Mouse (Mus musculus): ENCODE results near the gene Eml6. TPM values are rescaled to one million over a fixed set of nuclear protein-coding genes. Genes with fewer than 3 reads are reported as not detected.
A peak's percentile ranks its signal among the peaks of the same experiment; 100 is the strongest.

Gene Eml6
- polyA plus RNA-seq, 1 experiment from 2014 or later = 0.53 TPM

DNA sequence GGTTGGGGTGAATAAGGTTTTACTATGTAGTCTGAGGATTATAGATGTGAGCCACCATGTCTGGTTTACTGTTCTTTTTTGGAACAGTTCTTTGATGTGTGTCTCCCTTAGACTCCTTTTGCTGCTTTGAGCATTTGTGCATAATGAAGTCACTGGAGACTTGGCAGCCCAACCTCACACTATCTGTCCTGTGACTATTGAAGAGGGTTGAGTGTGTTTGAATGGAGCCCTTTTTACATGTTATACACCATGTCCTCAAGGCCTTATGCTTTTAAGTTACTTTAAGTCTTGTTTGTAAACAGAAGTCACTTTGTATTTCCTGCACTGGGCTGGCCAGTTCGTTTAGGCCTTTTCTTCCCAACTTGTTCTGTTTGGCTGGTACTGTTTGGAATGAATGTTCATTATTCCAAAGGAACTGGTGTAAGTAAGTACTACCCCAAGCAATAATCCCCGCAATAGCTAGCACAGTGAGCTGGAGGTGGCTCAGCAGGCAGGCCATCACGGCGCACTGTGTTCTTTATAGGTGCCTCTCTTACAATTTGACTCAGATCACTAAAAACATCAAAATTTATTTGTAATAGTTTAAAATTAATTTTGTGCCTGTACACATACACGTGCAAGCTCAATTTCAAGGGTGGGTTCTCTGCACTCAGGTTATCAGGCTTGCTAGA is 280.9 kb downstream of the Eml6 start:
- Histone ChIP-seq H3K9me3 (ENCODE audit: control insufficient read depth, low read length) (no peaks in the 10 kb centered on the region), H3K27ac (ENCODE audit: low read depth, low read length) (no peak overlapping the region), H3K36me3 (ENCODE audit: control insufficient read depth, insufficient read depth, low read length) (peaks cover 57% of the 10 kb centered on the region), H3K27me3 (ENCODE audit: control insufficient read depth, insufficient read depth, low read length) (no peaks in the 10 kb centered on the region), H3K9ac (ENCODE audit: low read depth, low read length) (no peak overlapping the region), H3K4me2 (replicated peaks; ENCODE audit: low read depth, low read length) (no peak overlapping the region), H3K4me1 (ENCODE audit: control insufficient read depth, insufficient read depth, low read length) (no peaks in the 10 kb centered on the region), H3K4me3 (ENCODE audit: low read length) (no peak overlapping the region)
- WGBS = 93% methylated on average over 5 of the region's 5 CpGs
- ATAC-seq (ENCODE audit: low FRiP score, low TSS enrichment) = no peak

DNA sequence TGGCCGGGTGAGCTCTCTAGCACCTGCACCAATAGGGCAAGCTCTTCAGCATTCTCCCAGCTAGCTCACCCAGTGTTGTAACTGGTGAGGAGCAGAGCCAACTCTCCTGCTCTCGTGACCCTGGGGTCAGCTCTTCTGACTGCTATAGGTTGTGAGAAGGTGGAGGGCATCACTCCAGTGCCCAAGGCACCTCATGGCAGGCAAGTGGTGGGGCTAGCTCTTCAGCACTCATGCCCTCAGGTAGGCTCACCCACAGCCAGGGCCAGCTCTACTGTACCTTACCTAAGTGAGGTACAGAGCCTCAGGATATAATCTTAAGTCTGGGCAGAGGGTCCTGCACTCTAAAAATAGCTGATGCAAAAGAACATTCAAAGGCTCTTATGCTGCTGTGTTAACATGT is 286.1 kb downstream of the Eml6 start:
- H3K9ac ChIP-seq (ENCODE audit: low read depth, low read length) = no peak overlapping the region
- no peaks in the 10 kb centered on the region for H3K9me3 ChIP-seq (ENCODE audit: control insufficient read depth, low read length)
- H3K36me3 ChIP-seq (ENCODE audit: control insufficient read depth, insufficient read depth, low read length) = peaks cover 38% of the 10 kb centered on the region
- no peaks in the 10 kb centered on the region for H3K27me3 ChIP-seq (ENCODE audit: control insufficient read depth, insufficient read depth, low read length)
- 89% methylated on average over 2 of the region's 2 CpGs for WGBS
- H3K4me1 ChIP-seq (ENCODE audit: control insufficient read depth, insufficient read depth, low read length) = no peaks in the 10 kb centered on the region
- H3K4me3 ChIP-seq (ENCODE audit: low read length) = no peak overlapping the region
- no peak overlapping the region for H3K4me2 ChIP-seq (replicated peaks; ENCODE audit: low read depth, low read length)
- H3K27ac ChIP-seq (ENCODE audit: low read depth, low read length) = no peak overlapping the region
- ATAC-seq (ENCODE audit: low FRiP score, low TSS enrichment) = no peak

DNA sequence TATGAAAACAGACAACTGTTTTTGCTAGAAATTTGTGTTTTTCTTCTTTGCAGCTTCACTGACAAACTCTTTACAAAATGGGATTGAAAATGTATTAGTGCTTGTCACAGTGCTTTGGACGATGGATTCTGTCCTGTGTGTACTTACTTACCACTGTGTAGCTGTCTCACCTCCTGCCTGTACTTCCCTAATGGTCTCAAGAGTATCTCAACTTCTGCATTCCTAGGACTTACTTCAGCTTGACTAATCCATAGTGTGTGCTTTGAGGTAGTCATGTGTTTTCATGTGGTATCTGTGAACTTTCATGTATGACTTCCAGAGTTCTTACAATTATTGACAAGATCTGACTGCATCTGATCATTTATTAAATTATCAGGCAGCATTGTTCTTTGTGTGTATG is 297.9 kb downstream of the Eml6 start:
- Histone ChIP-seq H3K9ac (ENCODE audit: low read depth, low read length) (no peak overlapping the region), H3K4me3 (ENCODE audit: low read length) (no peak overlapping the region), H3K27me3 (ENCODE audit: control insufficient read depth, insufficient read depth, low read length) (no peaks in the 10 kb centered on the region), H3K4me1 (ENCODE audit: control insufficient read depth, insufficient read depth, low read length) (no peaks in the 10 kb centered on the region), H3K9me3 (ENCODE audit: control insufficient read depth, low read length) (no peaks in the 10 kb centered on the region; the same call in 1 of the 2 replicates), H3K4me2 (replicated peaks; ENCODE audit: low read depth, low read length) (no peak overlapping the region), H3K27ac (ENCODE audit: low read depth, low read length) (no peak overlapping the region), H3K36me3 (ENCODE audit: control insufficient read depth, insufficient read depth, low read length) (no peaks in the 10 kb centered on the region)
- 84% methylated on average over 1 of the region's 1 CpGs for WGBS
- no peak for ATAC-seq (ENCODE audit: low FRiP score, low TSS enrichment)

DNA sequence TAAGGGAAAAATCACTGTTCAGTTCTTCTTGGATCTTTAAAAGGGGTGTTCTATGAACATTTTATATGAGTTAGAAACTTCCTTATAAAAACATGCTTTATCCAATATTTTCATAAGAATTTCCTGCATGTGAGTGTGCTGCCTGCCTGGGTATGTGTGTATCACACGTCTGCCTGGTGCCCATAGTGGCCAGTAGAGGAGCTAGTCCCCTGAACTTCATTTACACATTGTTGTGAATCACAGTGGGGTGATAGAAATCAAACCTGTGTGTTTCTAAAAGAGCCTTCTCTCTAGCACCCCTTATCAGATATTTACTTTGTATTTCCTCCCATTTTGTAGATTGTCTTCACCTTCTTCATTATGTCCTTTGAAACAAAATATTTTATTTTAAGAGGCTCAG is 300.2 kb downstream of the Eml6 start:
- H3K4me1 ChIP-seq (ENCODE audit: control insufficient read depth, insufficient read depth, low read length) = no peaks in the 10 kb centered on the region
- no peaks in the 10 kb centered on the region; the same call in 1 of the 2 replicates for H3K9me3 ChIP-seq (ENCODE audit: control insufficient read depth, low read length)
- 82% methylated on average over 1 of the region's 1 CpGs for WGBS
- no peaks in the 10 kb centered on the region for H3K27me3 ChIP-seq (ENCODE audit: control insufficient read depth, insufficient read depth, low read length)
- no peak for ATAC-seq (ENCODE audit: low FRiP score, low TSS enrichment)
- H3K4me2 ChIP-seq (replicated peaks; ENCODE audit: low read depth, low read length) = no peak overlapping the region
- H3K27ac ChIP-seq (ENCODE audit: low read depth, low read length) = no peak overlapping the region
- H3K4me3 ChIP-seq (ENCODE audit: low read length) = no peak overlapping the region
- 0 out of 2 replicates have a peak, but pooled peaks cover 3% of the 10 kb centered on the region for H3K36me3 ChIP-seq (ENCODE audit: control insufficient read depth, insufficient read depth, low read length)
- no peak overlapping the region for H3K9ac ChIP-seq (ENCODE audit: low read depth, low read length)

DNA sequence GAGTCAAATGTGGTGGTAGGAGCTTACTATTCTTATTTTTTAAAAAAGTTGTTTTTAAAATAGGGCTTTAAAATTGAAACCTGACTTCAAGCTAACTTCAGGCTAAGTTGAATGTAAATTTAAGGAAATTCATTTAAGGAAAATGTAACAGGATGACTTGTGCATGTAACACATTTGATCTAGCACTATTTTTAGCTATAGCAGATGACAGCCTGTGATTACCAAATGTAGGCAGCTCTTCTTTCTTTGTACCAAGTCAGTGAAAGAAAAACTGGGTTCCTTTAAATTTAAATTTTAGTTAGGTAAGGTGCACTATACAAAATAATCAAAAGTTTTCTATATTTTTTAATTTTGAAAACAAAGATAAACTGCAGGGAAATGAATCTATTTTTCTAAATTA is 300.7 kb downstream of the Eml6 start:
- 0 out of 2 replicates have a peak, but pooled peaks cover 3% of the 10 kb centered on the region for H3K36me3 ChIP-seq (ENCODE audit: control insufficient read depth, insufficient read depth, low read length)
- no peaks in the 10 kb centered on the region for H3K4me1 ChIP-seq (ENCODE audit: control insufficient read depth, insufficient read depth, low read length)
- no peak overlapping the region for H3K4me3 ChIP-seq (ENCODE audit: low read length)
- no peak overlapping the region for H3K27ac ChIP-seq (ENCODE audit: low read depth, low read length)
- H3K9me3 ChIP-seq (ENCODE audit: control insufficient read depth, low read length) = no peaks in the 10 kb centered on the region; the same call in 1 of the 2 replicates
- no peak for ATAC-seq (ENCODE audit: low FRiP score, low TSS enrichment)
- no peak overlapping the region for H3K4me2 ChIP-seq (replicated peaks; ENCODE audit: low read depth, low read length)
- H3K9ac ChIP-seq (ENCODE audit: low read depth, low read length) = no peak overlapping the region
- H3K27me3 ChIP-seq (ENCODE audit: control insufficient read depth, insufficient read depth, low read length) = no peaks in the 10 kb centered on the region

DNA sequence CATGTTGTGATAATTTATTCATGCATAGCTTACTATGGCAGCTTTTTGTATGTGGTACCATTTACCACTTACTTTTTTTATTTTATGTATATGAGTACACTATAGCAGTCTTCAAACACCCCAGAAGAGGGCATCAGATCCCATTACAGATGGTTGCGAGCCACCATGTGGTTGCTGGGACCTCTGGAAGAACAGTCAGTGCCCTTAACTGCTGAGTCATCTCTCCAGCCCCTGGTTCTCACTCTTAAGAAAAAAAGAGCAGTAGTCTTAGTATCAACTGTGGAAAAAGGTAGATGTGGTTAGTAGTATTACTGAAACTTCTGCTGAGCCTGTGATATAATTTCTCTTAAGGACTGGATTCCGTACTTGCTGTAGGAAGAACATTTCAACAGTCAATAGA is 301.6 kb downstream of the Eml6 start:
- 94% methylated on average over 2 of the region's 2 CpGs for WGBS
- no peaks in the 10 kb centered on the region; the same call in 1 of the 2 replicates for H3K9me3 ChIP-seq (ENCODE audit: control insufficient read depth, low read length)

DNA sequence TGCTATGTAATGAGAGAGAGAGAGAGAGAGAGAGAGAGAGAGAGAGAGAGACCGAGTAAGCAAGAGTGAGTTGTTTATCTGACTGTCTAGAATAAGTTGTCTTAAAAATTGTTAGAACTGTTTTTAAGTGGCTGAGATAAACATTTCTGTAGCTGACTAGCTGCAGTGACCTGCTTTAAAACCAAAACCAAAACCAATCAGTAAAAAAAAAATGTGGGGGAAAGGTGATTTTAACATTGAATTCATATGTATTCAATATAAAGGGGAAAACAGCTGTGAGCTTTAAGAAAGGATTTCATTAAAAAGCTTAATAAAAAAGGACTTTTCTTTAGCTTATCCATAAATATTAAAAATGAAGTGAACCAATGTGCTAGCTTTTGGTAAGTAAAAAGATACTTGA is 306.2 kb downstream of the Eml6 start:
- WGBS = 74% methylated on average over 1 of the region's 1 CpGs
- H3K4me1 ChIP-seq (ENCODE audit: control insufficient read depth, insufficient read depth, low read length) = peaks cover 6% of the 10 kb centered on the region; the same call in 1 of the 2 replicates
- no peak overlapping the region for H3K9ac ChIP-seq (ENCODE audit: low read depth, low read length)
- H3K9me3 ChIP-seq (ENCODE audit: control insufficient read depth, low read length) = no peaks in the 10 kb centered on the region
- H3K27ac ChIP-seq (ENCODE audit: low read depth, low read length) = no peak overlapping the region
- H3K4me2 ChIP-seq (replicated peaks; ENCODE audit: low read depth, low read length) = no peak overlapping the region
- no peak for ATAC-seq (ENCODE audit: low FRiP score, low TSS enrichment)
- no peaks in the 10 kb centered on the region for H3K27me3 ChIP-seq (ENCODE audit: control insufficient read depth, insufficient read depth, low read length)
- no peak overlapping the region for H3K4me3 ChIP-seq (ENCODE audit: low read length)
- 0 out of 2 replicates have a peak, but pooled peaks cover 3% of the 10 kb centered on the region for H3K36me3 ChIP-seq (ENCODE audit: control insufficient read depth, insufficient read depth, low read length)

More for the DNA sequence above, 301.6 kb downstream of the Eml6 start:
- H3K4me1 ChIP-seq (ENCODE audit: control insufficient read depth, insufficient read depth, low read length) = no peaks in the 10 kb centered on the region
- no peak overlapping the region for H3K4me2 ChIP-seq (replicated peaks; ENCODE audit: low read depth, low read length)
- no peaks in the 10 kb centered on the region for H3K27me3 ChIP-seq (ENCODE audit: control insufficient read depth, insufficient read depth, low read length)
- 0 out of 2 replicates have a peak, but pooled peaks cover 3% of the 10 kb centered on the region for H3K36me3 ChIP-seq (ENCODE audit: control insufficient read depth, insufficient read depth, low read length)
- no peak overlapping the region for H3K9ac ChIP-seq (ENCODE audit: low read depth, low read length)
- no peak overlapping the region for H3K4me3 ChIP-seq (ENCODE audit: low read length)
- H3K27ac ChIP-seq (ENCODE audit: low read depth, low read length) = no peak overlapping the region
- no peak for ATAC-seq (ENCODE audit: low FRiP score, low TSS enrichment)

DNA sequence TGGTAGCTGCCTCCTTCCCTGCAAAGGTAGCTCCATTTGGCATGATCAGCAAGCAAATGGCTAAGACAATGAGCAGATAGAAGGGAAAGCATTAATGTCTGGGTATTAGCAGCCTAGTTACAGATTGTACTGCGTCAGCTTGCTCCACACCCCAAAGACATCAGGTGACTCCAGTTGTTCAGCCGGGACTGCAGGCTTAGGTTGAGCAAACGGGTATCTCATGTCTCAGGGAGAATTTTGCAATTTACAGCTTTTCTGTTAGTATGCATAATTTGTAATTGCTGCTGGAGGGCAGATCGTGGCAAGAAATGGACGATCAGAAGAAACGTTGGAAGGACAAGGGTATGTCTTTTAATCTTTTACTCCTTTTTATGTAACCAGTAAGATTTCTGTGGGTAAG is 307.3 kb downstream of the Eml6 start:
- Histone ChIP-seq H3K4me1 (ENCODE audit: control insufficient read depth, insufficient read depth, low read length) (peaks cover 6% of the 10 kb centered on the region; the same call in 1 of the 2 replicates), H3K27me3 (ENCODE audit: control insufficient read depth, insufficient read depth, low read length) (no peaks in the 10 kb centered on the region), H3K9ac (ENCODE audit: low read depth, low read length) (peak overlapping the region; percentile 23; the same call in 1 of the 2 replicates), H3K9me3 (ENCODE audit: control insufficient read depth, low read length) (no peaks in the 10 kb centered on the region), H3K4me2 (replicated peaks; ENCODE audit: low read depth, low read length) (no peak overlapping the region), H3K4me3 (ENCODE audit: low read length) (no peak overlapping the region), H3K27ac (ENCODE audit: low read depth, low read length) (no peak overlapping the region), H3K36me3 (ENCODE audit: control insufficient read depth, insufficient read depth, low read length) (0 out of 2 replicates have a peak, but pooled peaks cover 4% of the 10 kb centered on the region)
- no peak for ATAC-seq (ENCODE audit: low FRiP score, low TSS enrichment)
- WGBS = 41% methylated on average over 6 of the region's 6 CpGs

DNA sequence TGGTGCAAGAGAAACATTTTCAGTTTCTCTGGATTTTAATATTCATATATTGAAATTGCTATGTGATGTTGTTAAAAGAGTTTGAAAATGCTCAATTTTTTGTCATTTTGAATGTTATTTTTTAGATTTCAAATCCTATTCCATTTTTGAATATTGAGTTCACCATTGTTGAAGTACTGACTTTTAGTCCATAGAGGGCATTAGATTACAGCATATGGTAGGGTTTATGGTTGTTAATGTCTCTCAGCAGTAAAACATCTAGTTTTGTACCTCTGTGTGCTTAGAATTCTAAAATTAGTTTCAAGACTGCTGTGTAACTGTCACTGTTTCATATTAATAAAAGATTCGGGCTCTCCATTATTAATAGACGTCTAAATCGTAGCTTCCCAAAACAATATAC is 310.3 kb downstream of the Eml6 start:
- ATAC-seq (ENCODE audit: low FRiP score, low TSS enrichment) = no peak

More for the DNA sequence above, 310.3 kb downstream of the Eml6 start:
- WGBS = 93% methylated on average over 3 of the region's 3 CpGs
- H3K27me3 ChIP-seq (ENCODE audit: control insufficient read depth, insufficient read depth, low read length) = no peaks in the 10 kb centered on the region
- no peak overlapping the region for H3K4me3 ChIP-seq (ENCODE audit: low read length)
- no peak overlapping the region for H3K4me2 ChIP-seq (replicated peaks; ENCODE audit: low read depth, low read length)
- no peak overlapping the region for H3K9ac ChIP-seq (ENCODE audit: low read depth, low read length)
- no peak overlapping the region for H3K27ac ChIP-seq (ENCODE audit: low read depth, low read length)
- H3K4me1 ChIP-seq (ENCODE audit: control insufficient read depth, insufficient read depth, low read length) = peaks cover 6% of the 10 kb centered on the region; the same call in 1 of the 2 replicates
- 0 out of 2 replicates have a peak, but pooled peaks cover 3% of the 10 kb centered on the region for H3K36me3 ChIP-seq (ENCODE audit: control insufficient read depth, insufficient read depth, low read length)
- no peaks in the 10 kb centered on the region for H3K9me3 ChIP-seq (ENCODE audit: control insufficient read depth, low read length)

Data from kidney, embryonic 14.5 days (tissue).